Mouse (Mus musculus): ENCODE measurements around the gene Mcam. TPM values are rescaled to one million over a fixed set of nuclear protein-coding genes. Genes with fewer than 3 reads are reported as not detected.

Mcam gene
- polyA plus RNA-seq, 2 experiments: 3.1 to 6.2 TPM

- Histone ChIP-seq H3K4me2 (ENCODE audit: low read depth) (no peak overlapping the region), H3K27me3 (ENCODE audit: control insufficient read depth, insufficient read depth, low read length) (no peaks in the 10 kb centered on the region), H3K4me1 (replicated peaks; ENCODE audit: control insufficient read depth in 2 of 2, insufficient read depth in 2 of 2, low read length in 1 of 2) (peaks cover 4 to 16% of the 10 kb centered on the region in 2 experiments), H3K27ac (no peak overlapping the region), H3K4me3 (ENCODE audit: insufficient read depth in 1 of 2, low read depth in 2 of 2, low read length in 2 of 2) (no peak overlapping the region), H3K9ac (replicated peaks) (no peak overlapping the region), H3K9me3 (ENCODE audit: control insufficient read depth, low read length) (no peaks in the 10 kb centered on the region), H3K36me3 (replicated peaks; ENCODE audit: control insufficient read depth, insufficient read depth, low read depth) (no peaks in the 10 kb centered on the region)
- ATAC-seq (ENCODE audit: insufficient read depth) (no peak), DNase-seq (ENCODE audit: low read depth in 3 of 3, low spot score in 3 of 3) (peak; percentile 14 to 24 (median 17))
- WGBS (ENCODE audit: insufficient replicate concordance): 81% methylated on average over 14 of the region's 14 CpGs
- TF ChIP-seq CTCF (IDR thresholded peaks at IDR 0.05; ENCODE audit: low read depth) (peak; percentile 56), EP300 (IDR thresholded peaks at IDR 0.05; ENCODE audit: low read depth) (no peak)
Observed at GRCm38 (mm10) chr9:44178389-44178788, 44.1 kb downstream of the Mcam start.

GRCm38 (mm10) chr9:44178811-44179210, 44.5 kb downstream of the Mcam start:
- WGBS (ENCODE audit: insufficient replicate concordance): 89% methylated on average over 12 of the region's 12 CpGs
- no peaks in the 10 kb centered on the region for H3K36me3 ChIP-seq (replicated peaks; ENCODE audit: control insufficient read depth, insufficient read depth, low read depth)

GRCm38 (mm10) chr9:44181537-44181936, 47.3 kb downstream of the Mcam start:
- WGBS (ENCODE audit: insufficient replicate concordance): 33% methylated on average over 5 of the region's 5 CpGs
- H3K4me3 ChIP-seq (ENCODE audit: insufficient read depth in 1 of 2, low read depth in 2 of 2, low read length in 2 of 2): no peak overlapping the region
- no peaks in the 10 kb centered on the region for H3K9me3 ChIP-seq (ENCODE audit: control insufficient read depth, low read length)
- no peak for ATAC-seq (ENCODE audit: insufficient read depth)
- H3K36me3 ChIP-seq (replicated peaks; ENCODE audit: control insufficient read depth, insufficient read depth, low read depth): no peaks in the 10 kb centered on the region
- no peak for DNase-seq (ENCODE audit: low read depth in 3 of 3, low spot score in 3 of 3)
- TF ChIP-seq EP300 (IDR thresholded peaks at IDR 0.05; ENCODE audit: low read depth) (no peak), CTCF (IDR thresholded peaks at IDR 0.05; ENCODE audit: low read depth) (no peak)
- peaks cover 4 to 8% of the 10 kb centered on the region in 2 experiments for H3K4me1 ChIP-seq (replicated peaks; ENCODE audit: control insufficient read depth in 2 of 2, insufficient read depth in 2 of 2, low read length in 1 of 2)
- no peak overlapping the region for H3K9ac ChIP-seq (replicated peaks)
- no peak overlapping the region for H3K27ac ChIP-seq
- H3K27me3 ChIP-seq (ENCODE audit: control insufficient read depth, insufficient read depth, low read length): no peaks in the 10 kb centered on the region
- no peak overlapping the region for H3K4me2 ChIP-seq (ENCODE audit: low read depth)

More at GRCm38 (mm10) chr9:44178811-44179210, 44.5 kb downstream of the Mcam start:
- H3K4me3 ChIP-seq (ENCODE audit: insufficient read depth in 1 of 2, low read depth in 2 of 2, low read length in 2 of 2): no peak overlapping the region
- H3K9me3 ChIP-seq (ENCODE audit: control insufficient read depth, low read length): no peaks in the 10 kb centered on the region
- peaks cover 4 to 16% of the 10 kb centered on the region in 2 experiments for H3K4me1 ChIP-seq (replicated peaks; ENCODE audit: control insufficient read depth in 2 of 2, insufficient read depth in 2 of 2, low read length in 1 of 2)
- no peak for DNase-seq (ENCODE audit: low read depth in 3 of 3, low spot score in 3 of 3)
- H3K27ac ChIP-seq: no peak overlapping the region
- no peak for TF ChIP-seq EP300 (IDR thresholded peaks at IDR 0.05; ENCODE audit: low read depth)
- no peak overlapping the region for H3K9ac ChIP-seq (replicated peaks)
- ATAC-seq (ENCODE audit: insufficient read depth): no peak
- H3K27me3 ChIP-seq (ENCODE audit: control insufficient read depth, insufficient read depth, low read length): no peaks in the 10 kb centered on the region
- no peak overlapping the region for H3K4me2 ChIP-seq (ENCODE audit: low read depth)

- H3K4me3 ChIP-seq (ENCODE audit: insufficient read depth in 1 of 2, low read depth in 2 of 2, low read length in 2 of 2): no peak overlapping the region
- no peak overlapping the region for H3K9ac ChIP-seq (replicated peaks)
- peaks cover 4% of the 10 kb centered on the region in 2 experiments for H3K4me1 ChIP-seq (replicated peaks; ENCODE audit: control insufficient read depth in 2 of 2, insufficient read depth in 2 of 2, low read length in 1 of 2)
- H3K4me2 ChIP-seq (ENCODE audit: low read depth): no peak overlapping the region
- H3K27me3 ChIP-seq (ENCODE audit: control insufficient read depth, insufficient read depth, low read length): no peaks in the 10 kb centered on the region
- DNase-seq (ENCODE audit: low read depth in 3 of 3, low spot score in 3 of 3) (peak in 1 of 3 experiments; percentile 23), ATAC-seq (ENCODE audit: insufficient read depth) (no peak)
- H3K36me3 ChIP-seq (replicated peaks; ENCODE audit: control insufficient read depth, insufficient read depth, low read depth): no peaks in the 10 kb centered on the region
- WGBS (ENCODE audit: insufficient replicate concordance): 76% methylated on average over 3 of the region's 3 CpGs
- TF ChIP-seq EP300 (IDR thresholded peaks at IDR 0.05; ENCODE audit: low read depth) (no peak), CTCF (IDR thresholded peaks at IDR 0.05; ENCODE audit: low read depth) (peak; percentile 63)
- H3K9me3 ChIP-seq (ENCODE audit: control insufficient read depth, low read length): no peaks in the 10 kb centered on the region
- no peak overlapping the region for H3K27ac ChIP-seq
Observed at GRCm38 (mm10) chr9:44182260-44182659, 48.0 kb downstream of the Mcam start.

- Histone ChIP-seq H3K9me3 (ENCODE audit: control insufficient read depth, low read length) (no peaks in the 10 kb centered on the region), H3K9ac (replicated peaks) (no peak overlapping the region), H3K4me2 (ENCODE audit: low read depth) (no peak overlapping the region), H3K27me3 (ENCODE audit: control insufficient read depth, insufficient read depth, low read length) (no peaks in the 10 kb centered on the region), H3K4me3 (ENCODE audit: insufficient read depth in 1 of 2, low read depth in 2 of 2, low read length in 2 of 2) (no peak overlapping the region), H3K27ac (no peak overlapping the region), H3K36me3 (replicated peaks; ENCODE audit: control insufficient read depth, insufficient read depth, low read depth) (no peaks in the 10 kb centered on the region), H3K4me1 (replicated peaks; ENCODE audit: control insufficient read depth in 2 of 2, insufficient read depth in 2 of 2, low read length in 1 of 2) (no peaks in the 10 kb centered on the region)
- 74% methylated on average over 12 of the region's 12 CpGs for WGBS (ENCODE audit: insufficient replicate concordance)
- TF ChIP-seq EP300 (IDR thresholded peaks at IDR 0.05; ENCODE audit: low read depth) (no peak), CTCF (IDR thresholded peaks at IDR 0.05; ENCODE audit: low read depth) (no peak)
- DNase-seq (ENCODE audit: low read depth in 3 of 3, low spot score in 3 of 3): no peak
- no peak for ATAC-seq (ENCODE audit: insufficient read depth)
Observed at GRCm38 (mm10) chr9:44188223-44188622, 54.0 kb downstream of the Mcam start.

Measured in liver, embryonic 14.5 days (tissue).